Mouse (Mus musculus) lung, postnatal 36 days (tissue): ENCODE data around the gene Chst2.

Experiments
- DNase-seq: peaks from one replicate; pipeline ENCODE4 v3.0.0; 2022; ENCODE audit warnings: mixed read lengths

The Chst2 gene

GRCm38 (mm10) chr9:95353829-95354391 lies 52.6 kb downstream of the Chst2 start:
- DNase-seq: no peak

GRCm38 (mm10) chr9:95351968-95352367 lies 54.6 kb downstream of the Chst2 start:
- DNase-seq: no peak

GRCm38 (mm10) chr9:95350550-95350949 lies 56.0 kb downstream of the Chst2 start:
- DNase-seq: no peak
